Mouse (Mus musculus): ENCODE measurements at regions not wholly inside any gene's neighbourhood (a gene's known extent, or its start where the extent isn't known, plus 50 kb on each side); places are given as distances from the start of the nearest gene placed in this dataset.

DNA sequence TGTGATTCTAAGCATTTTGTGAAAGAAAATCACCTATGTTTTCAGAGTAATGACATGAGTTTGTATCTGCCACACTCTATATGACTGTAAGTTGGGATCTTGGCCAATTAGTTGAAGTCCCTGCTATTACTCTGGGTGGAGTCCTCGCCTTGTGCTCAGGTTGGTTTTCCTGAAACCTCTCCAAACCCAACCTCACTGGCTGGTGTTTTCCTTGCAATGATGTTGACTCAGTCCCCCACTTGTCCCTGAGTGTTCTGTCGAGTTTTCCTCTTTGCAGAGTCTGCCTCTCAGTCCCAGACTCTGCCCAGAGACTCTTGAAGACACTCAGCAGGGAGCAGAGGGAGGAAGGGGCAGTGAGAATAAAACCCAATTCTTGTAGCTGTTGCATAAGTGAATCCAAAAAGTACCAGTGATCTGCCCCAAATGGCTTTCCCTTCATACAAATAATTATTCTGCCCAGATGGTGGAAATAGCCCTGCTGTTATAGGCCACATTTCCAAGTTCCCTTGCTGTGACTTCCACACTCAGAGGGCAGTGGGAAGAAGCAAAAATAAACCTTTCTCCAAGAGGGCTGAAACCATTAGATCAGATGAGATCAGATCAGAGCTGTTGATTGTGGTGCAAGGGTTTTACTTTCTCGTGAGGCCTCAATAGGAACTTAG is 694.3 kb downstream of the Hs3st4 start:
- TF ChIP-seq POLR2A (IDR thresholded peaks at IDR 0.05; ENCODE audit: extremely low read depth, insufficient read depth, low read length) (no peak), CTCF (IDR thresholded peaks at IDR 0.05; ENCODE audit: extremely low read depth, insufficient read depth, low read length) (no peak)

All from cortical plate, adult 2 months (tissue).